Mouse (Mus musculus): ENCODE data around the gene N4bp2. TPM values are rescaled to one million over a fixed set of nuclear protein-coding genes. Genes with fewer than 3 reads are reported as not detected.
"Not testable (repeated sequence)": the region's sequence is repeated elsewhere in the genome, so short reads cannot be mapped to it uniquely, and the experiment has no call there.

N4bp2 gene
- polyA plus RNA-seq (2016; fragmentation: Nextera tagmentation; extraction: Ambion mirVana): 31.9 and 32.9 TPM in 2 replicates

DNA sequence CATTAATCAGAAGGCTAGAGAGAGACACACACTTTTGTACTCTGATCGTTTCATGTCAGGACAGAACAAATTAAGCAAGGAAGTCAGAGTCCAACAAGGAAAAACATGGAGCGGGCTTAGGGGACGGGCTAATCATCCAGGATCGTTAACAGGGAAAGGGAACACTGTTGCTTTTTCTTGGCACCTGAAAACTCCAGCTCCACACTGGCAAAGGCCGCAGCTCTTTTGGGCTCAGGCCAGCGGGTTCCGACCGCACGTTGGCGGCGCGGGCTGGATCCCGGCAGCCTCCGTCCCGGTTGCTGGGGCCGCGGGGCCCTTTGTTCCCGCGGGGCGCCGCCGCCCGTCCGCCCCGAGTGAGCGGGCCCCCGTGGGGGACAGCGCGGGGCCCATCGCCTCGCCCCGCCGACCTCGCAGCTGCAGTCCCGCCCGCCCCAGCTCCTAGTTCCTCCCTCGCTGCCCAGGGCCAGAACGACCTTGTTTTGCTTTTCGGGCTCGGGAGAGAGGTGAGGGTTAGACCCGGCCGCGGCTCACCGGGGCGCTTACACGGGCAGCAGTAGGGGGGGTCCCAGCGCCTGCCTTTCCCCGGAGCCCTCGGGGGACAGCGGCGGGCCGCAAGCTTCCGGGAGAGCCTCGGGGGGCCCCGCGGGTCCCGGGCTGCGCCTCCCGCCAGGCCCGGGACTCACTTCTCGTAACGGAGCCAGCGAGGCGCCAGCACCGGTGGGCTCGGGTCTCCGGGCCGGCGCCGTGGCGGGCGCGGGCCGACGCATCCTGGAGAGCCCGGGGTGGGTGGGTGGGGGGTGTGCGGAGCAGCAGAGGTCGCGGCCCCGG, at the start of gene N4bp2:
Gene N4bp2, plus strand, starts transcription at position 434 of the 828 bp plus-strand sequence.
- ATAC-seq (ENCODE audit: insufficient number of reproducible peaks, low FRiP score): peak; percentile 36
- Histone ChIP-seq H3K4me2 (peak within 1 kb of the TSS; percentile 81), H3K36me3 (no peaks in the 10 kb centered on the region), H3K4me3 (peak within 1 kb of the TSS; percentile 73), H3K9ac (peak within 1 kb of the TSS; percentile 97), H3K27me3 (replicated peaks) (no peaks in the 10 kb centered on the region), H3K4me1 (replicated peaks) (peaks cover 24% of the 10 kb centered on the region), H3K27ac (ENCODE audit: poor library complexity, severe bottlenecking) (peak within 1 kb of the TSS; percentile 99), H3K9me3 (replicated peaks) (no peaks in the 10 kb centered on the region)
- WGBS: under 1% methylated on average over 79 of the region's 80 CpGs

DNA sequence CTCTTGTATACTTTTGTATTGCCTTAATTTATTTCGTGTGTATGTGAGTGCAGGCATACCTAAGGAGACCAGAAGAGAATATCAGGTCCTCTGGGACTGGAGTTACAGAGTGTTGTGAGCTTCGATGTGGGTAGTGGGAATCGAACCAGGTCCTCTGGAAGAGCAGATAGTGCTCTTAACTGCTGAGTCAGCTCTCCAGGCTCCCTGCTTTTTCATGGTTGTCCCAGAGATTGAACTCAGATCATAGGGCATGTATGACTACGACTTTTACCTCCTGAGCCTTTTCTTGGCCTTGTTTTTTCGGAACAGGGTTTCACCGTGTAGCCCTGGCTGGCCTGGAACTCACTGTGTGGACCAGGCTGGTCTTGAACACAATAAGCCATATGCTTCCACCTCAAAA, 48.2 kb upstream of the N4bp2 start:
- Histone ChIP-seq H3K4me2 (no peak overlapping the region), H3K9ac (no peak overlapping the region), H3K27ac (ENCODE audit: poor library complexity, severe bottlenecking) (no peak overlapping the region), H3K4me1 (replicated peaks) (peaks cover 8% of the 10 kb centered on the region), H3K36me3 (no peaks in the 10 kb centered on the region), H3K9me3 (replicated peaks) (no peaks in the 10 kb centered on the region), H3K4me3 (no peak overlapping the region), H3K27me3 (replicated peaks) (no peaks in the 10 kb centered on the region)
- WGBS: 77% methylated on average over 6 of the region's 6 CpGs
- no peak for ATAC-seq (ENCODE audit: insufficient number of reproducible peaks, low FRiP score)

DNA sequence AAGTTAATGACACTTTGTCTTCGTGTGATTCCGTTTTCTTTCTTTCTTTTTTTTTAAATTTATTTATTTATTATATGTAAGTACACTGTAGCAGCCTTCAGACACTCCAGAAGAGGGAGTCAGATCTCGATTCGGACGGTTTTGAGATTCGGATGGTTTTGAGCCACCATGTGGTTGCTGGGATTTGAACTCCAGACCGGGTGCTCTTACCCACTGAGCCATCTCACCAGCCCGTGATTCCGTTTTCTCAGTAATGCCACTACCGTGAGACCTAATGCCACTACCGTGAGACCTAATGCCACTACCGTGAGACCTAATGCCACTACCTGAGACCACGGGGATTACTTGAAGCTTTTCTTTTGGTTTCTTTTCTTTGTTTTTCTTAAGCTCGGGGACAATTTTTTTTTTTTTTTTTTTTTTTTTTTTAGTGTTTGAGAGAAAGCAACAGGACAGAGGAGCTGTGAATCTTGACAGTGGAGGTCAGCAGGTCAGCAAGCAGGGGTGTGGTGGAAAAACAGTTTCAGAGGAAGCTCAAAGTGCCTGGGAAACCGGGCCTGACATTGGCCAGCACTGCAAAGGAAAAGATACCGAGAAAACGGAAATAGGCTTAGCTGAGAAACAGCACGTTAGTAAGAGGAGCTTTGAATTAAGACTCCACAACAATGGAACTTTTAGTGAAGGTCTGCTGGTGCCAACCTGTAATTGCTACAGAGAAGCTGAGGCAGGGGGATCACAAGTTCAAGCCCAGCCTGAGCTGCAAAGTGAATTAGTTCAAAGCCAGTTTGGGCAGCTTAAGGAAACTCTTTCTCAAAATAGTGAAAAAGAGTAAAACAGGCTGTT, 46.0 kb upstream of the N4bp2 start:
- Histone ChIP-seq H3K4me1 (replicated peaks) (peaks cover 8% of the 10 kb centered on the region), H3K27me3 (replicated peaks) (no peaks in the 10 kb centered on the region), H3K4me3 (no peak overlapping the region), H3K9me3 (replicated peaks) (no peaks in the 10 kb centered on the region), H3K4me2 (no peak overlapping the region), H3K9ac (no peak overlapping the region), H3K36me3 (no peaks in the 10 kb centered on the region), H3K27ac (ENCODE audit: poor library complexity, severe bottlenecking) (peak overlapping the region; percentile 68)
- ATAC-seq (ENCODE audit: insufficient number of reproducible peaks, low FRiP score): 0 out of 2 replicates have a peak, but pooled peaks have one; percentile 39
- WGBS: 72% methylated on average over 18 of the region's 18 CpGs

GRCm38 (mm10) chr5:65717903-65718211, 45.5 kb upstream of the N4bp2 start:
- H3K27ac ChIP-seq (ENCODE audit: poor library complexity, severe bottlenecking): peak overlapping the region; percentile 68
- ATAC-seq (ENCODE audit: insufficient number of reproducible peaks, low FRiP score): not testable (repeated sequence)

GRCm38 (mm10) chr5:65718368-65718767, 45.0 kb upstream of the N4bp2 start:
- WGBS: 18% methylated on average over 3 of the region's 3 CpGs
- Histone ChIP-seq H3K4me1 (replicated peaks) (peaks cover 8% of the 10 kb centered on the region), H3K27ac (ENCODE audit: poor library complexity, severe bottlenecking) (peak overlapping the region; percentile 68; the same call in 1 of the 2 replicates), H3K36me3 (no peaks in the 10 kb centered on the region), H3K4me3 (no peak overlapping the region), H3K9ac (no peak overlapping the region), H3K9me3 (replicated peaks) (no peaks in the 10 kb centered on the region), H3K27me3 (replicated peaks) (no peaks in the 10 kb centered on the region), H3K4me2 (no peak overlapping the region)
- no peak for ATAC-seq (ENCODE audit: insufficient number of reproducible peaks, low FRiP score)

More at GRCm38 (mm10) chr5:65717903-65718211, 45.5 kb upstream of the N4bp2 start:
- H3K9me3 ChIP-seq (replicated peaks); H3K4me3 ChIP-seq; H3K4me1 ChIP-seq (replicated peaks); H3K27me3 ChIP-seq (replicated peaks); H3K36me3 ChIP-seq; H3K9ac ChIP-seq; H3K4me2 ChIP-seq: not testable (repeated sequence)
- whole genome bisulfite sequencing: 88% methylated on average over 8 of the region's 8 CpGs

- peaks cover 10% of the 10 kb centered on the region for H3K4me1 ChIP-seq (replicated peaks)
- H3K27ac ChIP-seq (ENCODE audit: poor library complexity, severe bottlenecking): peak overlapping the region; percentile 93
- no peaks in the 10 kb centered on the region for H3K27me3 ChIP-seq (replicated peaks)
- peak; percentile 83 for ATAC-seq (ENCODE audit: insufficient number of reproducible peaks, low FRiP score)
- peak overlapping the region; percentile 50 for H3K4me3 ChIP-seq
- H3K36me3 ChIP-seq: no peaks in the 10 kb centered on the region
- H3K9me3 ChIP-seq (replicated peaks): no peaks in the 10 kb centered on the region
- 1% methylated on average over 23 of the region's 23 CpGs for WGBS
- peak overlapping the region; percentile 63 for H3K9ac ChIP-seq
- peak overlapping the region; percentile 82 for H3K4me2 ChIP-seq
Observed at GRCm38 (mm10) chr5:65724311-65725054, 38.8 kb upstream of the N4bp2 start.

DNA sequence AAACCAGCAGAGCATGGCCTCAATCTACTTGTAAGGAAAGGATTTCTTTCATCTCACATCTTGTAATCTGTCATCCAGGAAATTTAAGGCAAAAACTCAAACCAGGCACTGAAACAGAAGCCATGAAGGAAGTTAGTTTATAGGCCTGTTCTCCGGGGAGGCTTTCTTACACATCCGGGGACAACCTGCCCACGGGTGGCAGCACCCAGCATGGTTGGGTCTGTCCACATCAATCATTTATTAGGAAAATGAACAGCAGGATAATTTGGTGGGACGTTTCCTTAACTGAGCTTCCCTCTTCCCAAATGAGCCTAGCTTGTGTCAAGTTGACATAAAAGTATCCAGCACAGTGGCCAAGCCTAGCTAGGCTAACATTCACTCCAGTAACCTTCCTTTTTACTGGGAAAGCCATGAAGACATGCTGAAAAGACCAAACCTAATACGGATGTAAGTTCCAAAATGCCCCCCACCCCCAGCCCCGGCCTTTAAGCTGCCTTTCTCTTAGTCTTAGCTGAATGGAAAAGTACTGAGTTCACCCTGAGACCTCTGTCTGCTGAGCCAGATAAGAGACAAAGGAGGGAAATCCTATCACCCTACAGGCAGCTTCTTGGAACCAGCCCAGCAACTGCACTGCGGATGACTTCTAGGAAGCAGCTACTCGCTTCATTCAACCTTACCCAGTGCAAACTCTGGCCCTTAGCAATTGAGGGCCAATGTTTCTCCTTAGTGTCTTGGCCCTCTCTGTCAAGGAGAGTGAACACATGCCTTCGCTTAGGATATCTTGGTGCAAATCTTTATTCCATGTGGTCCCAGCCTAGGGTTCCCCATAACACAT, 31.9 kb upstream of the N4bp2 start:
- ATAC-seq (ENCODE audit: insufficient number of reproducible peaks, low FRiP score): peak; percentile 95
- Histone ChIP-seq H3K36me3 (no peaks in the 10 kb centered on the region), H3K9ac (no peak overlapping the region), H3K27ac (ENCODE audit: poor library complexity, severe bottlenecking) (peak overlapping the region; percentile 87), H3K4me2 (no peak overlapping the region; the same call in 1 of the 2 replicates), H3K4me1 (replicated peaks) (peaks cover 23% of the 10 kb centered on the region), H3K9me3 (replicated peaks) (0 out of 2 replicates have a peak, but pooled peaks cover 8% of the 10 kb centered on the region), H3K27me3 (replicated peaks) (no peaks in the 10 kb centered on the region), H3K4me3 (no peak overlapping the region)
- 39% methylated on average over 9 of the region's 9 CpGs for WGBS

GRCm38 (mm10) chr5:65735601-65736000, 27.7 kb upstream of the N4bp2 start:
- 82% methylated on average over 2 of the region's 2 CpGs for WGBS
- H3K4me1 ChIP-seq (replicated peaks): peaks cover 13% of the 10 kb centered on the region
- no peak overlapping the region for H3K4me3 ChIP-seq

GRCm38 (mm10) chr5:65739366-65739765, 24.0 kb upstream of the N4bp2 start:
- H3K9ac ChIP-seq: no peak overlapping the region
- H3K9me3 ChIP-seq (replicated peaks): 0 out of 2 replicates have a peak, but pooled peaks cover 8% of the 10 kb centered on the region
- no peaks in the 10 kb centered on the region for H3K36me3 ChIP-seq
- H3K4me3 ChIP-seq: no peak overlapping the region
- no peak for ATAC-seq (ENCODE audit: insufficient number of reproducible peaks, low FRiP score)
- WGBS: 93% methylated on average over 3 of the region's 3 CpGs
- H3K4me1 ChIP-seq (replicated peaks): no peaks in the 10 kb centered on the region
- H3K4me2 ChIP-seq: no peak overlapping the region
- no peaks in the 10 kb centered on the region for H3K27me3 ChIP-seq (replicated peaks)
- no peak overlapping the region for H3K27ac ChIP-seq (ENCODE audit: poor library complexity, severe bottlenecking)

More at GRCm38 (mm10) chr5:65735601-65736000, 27.7 kb upstream of the N4bp2 start:
- no peak overlapping the region for H3K27ac ChIP-seq (ENCODE audit: poor library complexity, severe bottlenecking)
- H3K36me3 ChIP-seq: no peaks in the 10 kb centered on the region
- H3K9me3 ChIP-seq (replicated peaks): 0 out of 2 replicates have a peak, but pooled peaks cover 8% of the 10 kb centered on the region
- H3K27me3 ChIP-seq (replicated peaks): no peaks in the 10 kb centered on the region
- H3K4me2 ChIP-seq: no peak overlapping the region
- no peak for ATAC-seq (ENCODE audit: insufficient number of reproducible peaks, low FRiP score)
- H3K9ac ChIP-seq: no peak overlapping the region

- no peak overlapping the region for H3K9ac ChIP-seq
- 73% methylated on average over 5 of the region's 5 CpGs for WGBS
- no peak for ATAC-seq (ENCODE audit: insufficient number of reproducible peaks, low FRiP score)
Observed at GRCm38 (mm10) chr5:65746908-65747307, 16.4 kb upstream of the N4bp2 start.

More at GRCm38 (mm10) chr5:65746908-65747307, 16.4 kb upstream of the N4bp2 start:
- Histone ChIP-seq H3K27ac (ENCODE audit: poor library complexity, severe bottlenecking) (no peak overlapping the region), H3K4me1 (replicated peaks) (no peaks in the 10 kb centered on the region), H3K36me3 (no peaks in the 10 kb centered on the region), H3K9me3 (replicated peaks) (no peaks in the 10 kb centered on the region), H3K4me3 (no peak overlapping the region), H3K4me2 (no peak overlapping the region), H3K27me3 (replicated peaks) (no peaks in the 10 kb centered on the region)
